Mouse (Mus musculus): Measurements from ENCODE around the gene Rpl19.

Gene Rpl19

DNA sequence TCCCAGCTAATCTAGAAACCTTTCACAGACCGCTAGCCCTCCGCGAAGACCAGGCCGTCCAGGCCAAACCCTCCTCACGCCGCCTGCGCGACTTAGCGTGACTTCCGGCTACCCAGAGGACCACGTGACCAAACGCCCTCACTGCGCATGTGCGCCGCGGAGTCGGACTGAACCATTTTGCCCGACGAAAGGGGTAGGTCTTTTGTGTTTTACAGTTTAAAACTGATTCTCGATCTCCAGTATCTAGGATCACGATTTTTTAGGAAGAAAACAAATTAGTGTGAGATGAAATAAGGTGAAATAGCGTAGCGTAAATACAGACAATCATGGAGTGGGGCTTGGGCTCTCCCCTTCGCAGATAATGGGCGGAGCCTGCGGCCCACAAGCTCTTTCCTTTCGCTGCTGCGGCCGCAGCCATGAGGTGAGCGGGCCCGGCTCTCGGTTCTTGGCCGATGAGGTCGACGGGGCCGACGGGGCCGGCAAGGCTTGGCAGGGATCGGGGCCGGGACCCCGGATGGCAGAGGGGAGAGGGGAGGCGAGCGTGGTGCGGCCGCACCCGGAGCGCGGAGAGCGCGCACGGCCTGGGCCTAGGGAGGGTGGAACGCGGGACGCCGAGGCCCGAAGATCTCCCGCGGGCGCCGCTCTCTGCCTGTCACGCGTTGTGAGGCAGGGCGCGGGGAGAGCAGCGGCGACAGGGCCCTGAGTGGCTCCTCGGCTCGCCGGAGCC is at the start of gene Rpl19:
Rpl19 (plus strand) TSS at position 141 of the 727 bp plus-strand sequence.
- DNase-seq (ENCODE audit: extremely low read depth, low read depth, low spot score), result no peak

- no peak for DNase-seq (ENCODE audit: extremely low read depth, low read depth, low spot score)
Observed at GRCm38 (mm10) chr11:97977797-97978196, 48.7 kb upstream of the Rpl19 start.

DNA sequence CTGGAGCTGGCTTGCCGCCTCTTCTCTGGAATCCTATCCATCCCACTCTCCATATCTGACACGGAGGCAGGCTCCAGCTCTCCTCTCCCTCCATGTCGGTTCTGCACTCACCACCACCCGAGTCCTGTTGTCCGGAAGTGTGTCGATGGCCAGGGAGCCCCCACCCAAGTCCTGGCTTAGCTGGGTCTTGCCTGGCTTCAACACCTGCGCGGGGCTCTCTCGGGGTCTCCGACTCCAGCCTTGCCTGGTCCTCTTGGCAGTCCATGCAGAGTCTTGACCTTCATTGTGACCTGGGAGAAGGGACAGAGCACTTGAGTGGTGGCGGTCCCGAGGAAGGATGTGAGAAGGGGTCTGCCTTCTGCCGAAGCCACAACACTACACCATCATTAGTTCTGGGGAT is 48.1 kb upstream of the Rpl19 start:
- no peak for DNase-seq (ENCODE audit: extremely low read depth, low read depth, low spot score)

- no peak for DNase-seq (ENCODE audit: extremely low read depth, low read depth, low spot score)
Observed at GRCm38 (mm10) chr11:97979824-97980495, 46.5 kb upstream of the Rpl19 start.

- no peak for DNase-seq (ENCODE audit: extremely low read depth, low read depth, low spot score)
Observed at GRCm38 (mm10) chr11:97980531-97980966, 46.0 kb upstream of the Rpl19 start.

DNA sequence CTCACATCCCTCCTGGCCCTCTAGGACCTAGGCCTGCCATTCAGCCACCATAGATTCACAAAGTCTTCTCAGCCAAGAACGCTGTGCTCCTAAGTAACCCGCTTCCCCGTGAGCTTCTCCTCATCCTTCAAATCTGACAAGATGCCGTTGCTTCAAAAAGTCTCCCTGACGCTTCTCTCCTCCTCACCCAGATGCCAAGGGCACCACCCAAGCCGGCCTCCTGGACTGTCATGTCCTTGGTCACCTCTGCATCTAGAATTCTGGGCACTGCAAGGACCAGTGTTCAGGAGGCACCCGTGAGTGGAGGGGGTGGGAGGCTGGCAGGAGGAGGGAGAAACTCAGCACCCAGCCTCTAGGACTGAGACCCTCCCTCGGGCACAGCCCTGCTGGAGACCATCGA is 43.8 kb upstream of the Rpl19 start:
- no peak for DNase-seq (ENCODE audit: extremely low read depth, low read depth, low spot score)

GRCm38 (mm10) chr11:97983506-97983905 is 43.0 kb upstream of the Rpl19 start:
- no peak for DNase-seq (ENCODE audit: extremely low read depth, low read depth, low spot score)

GRCm38 (mm10) chr11:97983983-97984382 is 42.5 kb upstream of the Rpl19 start:
- no peak for DNase-seq (ENCODE audit: extremely low read depth, low read depth, low spot score)

GRCm38 (mm10) chr11:97985727-97986677 is 40.5 kb upstream of the Rpl19 start, which contains the start of gene Plxdc1:
Gene Plxdc1, minus strand, starts transcription at chr11:97986444.
- no peak for DNase-seq (ENCODE audit: extremely low read depth, low read depth, low spot score)

DNA sequence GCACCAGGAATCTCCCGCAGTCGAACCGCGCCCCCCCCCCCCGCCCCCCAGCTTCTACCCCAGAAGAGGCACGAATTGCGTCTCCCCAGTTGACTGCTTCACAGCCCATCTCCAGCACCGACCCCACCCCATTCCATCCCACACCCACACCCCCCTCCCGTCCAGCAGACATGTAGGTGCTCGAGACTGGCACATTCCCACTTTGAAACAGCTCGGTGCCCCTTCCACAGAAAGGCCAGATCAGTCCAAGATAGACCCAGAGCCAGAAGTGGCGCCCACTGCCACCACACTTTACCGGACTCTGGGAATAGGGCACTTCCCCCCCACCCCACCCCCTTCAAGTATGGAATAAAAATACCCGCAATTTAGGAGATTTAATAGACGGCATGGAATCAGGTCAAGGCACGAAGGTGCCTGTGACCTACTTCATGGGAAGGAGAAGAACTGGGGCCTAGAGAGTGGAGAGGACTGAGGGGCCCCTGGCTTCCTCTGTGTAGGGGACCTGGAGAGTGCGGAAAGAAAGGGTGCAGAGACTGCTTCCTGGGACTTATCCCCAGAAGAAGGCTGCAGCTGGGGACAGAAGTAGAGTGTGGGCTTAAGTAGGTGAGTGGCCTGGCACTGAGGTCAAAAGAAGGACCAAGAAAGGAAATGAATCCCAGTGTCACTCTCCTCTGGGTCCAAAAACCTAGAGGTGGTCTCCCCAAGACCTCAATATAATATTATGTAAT is 39.6 kb upstream of the Rpl19 start:
- no peak for DNase-seq (ENCODE audit: extremely low read depth, low read depth, low spot score)

DNA sequence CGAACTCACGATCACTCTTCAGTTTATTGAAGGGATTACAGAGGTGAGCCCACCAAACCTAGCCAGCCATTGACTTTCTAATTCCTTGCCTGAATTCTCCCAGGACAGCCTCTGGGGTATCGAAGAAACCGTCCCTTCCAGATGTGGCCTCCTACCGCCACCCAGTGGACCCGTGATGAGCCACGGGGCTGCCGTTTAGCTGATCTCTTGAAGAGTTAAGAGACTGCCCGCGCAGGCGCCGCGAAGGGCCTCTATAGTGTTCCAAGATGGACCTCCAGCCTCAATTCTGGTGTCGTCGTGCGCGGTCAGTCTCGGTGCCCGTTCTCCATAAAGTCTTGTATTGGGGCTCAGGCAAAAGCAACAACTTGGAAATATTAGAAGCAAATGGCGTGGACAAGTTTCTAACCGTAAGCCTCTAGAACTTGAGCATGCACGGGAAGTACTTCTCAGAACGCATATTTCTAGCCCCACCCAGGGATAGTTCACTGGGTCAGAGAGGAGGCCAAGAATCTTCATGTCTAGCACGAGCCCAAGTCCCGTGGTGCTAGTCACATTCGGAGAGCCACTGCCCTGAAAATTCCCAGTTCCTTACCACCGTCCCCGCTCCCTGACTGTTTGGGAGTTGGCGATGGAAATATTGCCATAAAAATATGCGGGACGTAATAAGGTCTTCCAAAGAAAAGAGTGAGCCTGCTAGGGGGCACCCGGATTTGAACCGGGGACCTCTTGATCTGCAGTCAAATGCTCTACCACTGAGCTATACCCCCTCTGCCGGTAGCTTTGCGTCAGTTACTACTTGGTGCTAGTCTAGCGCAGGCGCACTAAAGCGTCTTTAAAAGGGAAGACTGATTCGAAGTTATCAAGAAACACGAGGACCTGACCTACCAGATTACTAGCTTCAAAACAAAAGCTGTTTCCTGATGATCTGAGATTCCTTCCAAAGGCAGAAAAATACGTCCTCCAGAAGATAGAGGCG is 38.7 kb upstream of the Rpl19 start:
- DNase-seq (ENCODE audit: extremely low read depth, low read depth, low spot score), result no peak

DNA sequence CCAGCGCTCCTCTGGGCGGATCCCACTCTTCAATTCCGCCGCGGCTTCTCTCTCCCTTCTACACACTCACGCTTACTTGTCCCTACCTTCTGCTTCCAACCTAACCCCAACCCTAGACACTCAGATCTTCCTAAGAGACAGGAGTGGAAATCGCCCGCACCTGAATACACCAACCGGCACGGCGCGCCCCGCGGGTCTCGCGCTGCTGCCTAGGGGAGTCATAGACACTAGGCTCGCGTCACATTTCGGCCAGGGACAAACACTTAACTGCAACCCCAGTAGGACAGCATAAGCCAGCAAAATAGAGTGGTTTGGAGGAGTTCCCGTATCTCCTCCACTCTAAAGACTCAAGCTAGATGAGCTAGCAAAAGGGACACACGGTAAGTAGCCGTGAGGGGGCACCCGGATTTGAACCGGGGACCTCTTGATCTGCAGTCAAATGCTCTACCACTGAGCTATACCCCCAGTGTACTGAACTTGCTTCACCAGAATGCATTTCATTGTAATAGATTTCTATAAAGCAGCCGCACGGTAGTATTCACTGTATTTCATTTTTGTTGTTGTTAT is 37.9 kb upstream of the Rpl19 start:
- DNase-seq (ENCODE audit: extremely low read depth, low read depth, low spot score), result no peak

DNA sequence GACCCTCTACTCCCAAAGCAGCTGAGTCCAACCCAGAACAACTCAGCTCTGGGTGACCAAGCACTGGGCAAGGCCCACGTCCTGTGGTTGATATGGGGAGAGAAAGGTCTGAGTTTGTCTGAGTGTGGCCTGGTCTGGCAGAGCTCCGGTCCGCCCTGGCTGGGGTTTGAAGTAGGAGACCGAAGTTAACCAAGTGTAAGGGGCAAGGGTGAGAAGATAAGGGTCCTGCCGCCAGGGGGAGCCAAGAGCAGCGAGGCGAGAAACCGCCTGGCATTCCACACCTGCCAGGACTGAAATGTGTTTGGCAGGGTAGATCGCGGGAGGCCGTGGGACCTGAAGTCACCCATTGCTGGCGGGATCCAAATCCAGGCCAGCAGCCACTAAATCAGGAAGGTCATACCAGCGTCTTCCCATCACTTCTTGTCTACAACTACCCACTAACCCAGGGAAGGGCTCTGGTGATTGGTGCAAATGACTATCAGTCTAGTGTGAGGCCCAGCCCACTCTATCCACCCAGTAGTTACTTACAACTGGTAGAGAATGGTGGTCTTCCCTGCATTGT is 31.9 kb upstream of the Rpl19 start:
- no peak for DNase-seq (ENCODE audit: extremely low read depth, low read depth, low spot score)

DNA sequence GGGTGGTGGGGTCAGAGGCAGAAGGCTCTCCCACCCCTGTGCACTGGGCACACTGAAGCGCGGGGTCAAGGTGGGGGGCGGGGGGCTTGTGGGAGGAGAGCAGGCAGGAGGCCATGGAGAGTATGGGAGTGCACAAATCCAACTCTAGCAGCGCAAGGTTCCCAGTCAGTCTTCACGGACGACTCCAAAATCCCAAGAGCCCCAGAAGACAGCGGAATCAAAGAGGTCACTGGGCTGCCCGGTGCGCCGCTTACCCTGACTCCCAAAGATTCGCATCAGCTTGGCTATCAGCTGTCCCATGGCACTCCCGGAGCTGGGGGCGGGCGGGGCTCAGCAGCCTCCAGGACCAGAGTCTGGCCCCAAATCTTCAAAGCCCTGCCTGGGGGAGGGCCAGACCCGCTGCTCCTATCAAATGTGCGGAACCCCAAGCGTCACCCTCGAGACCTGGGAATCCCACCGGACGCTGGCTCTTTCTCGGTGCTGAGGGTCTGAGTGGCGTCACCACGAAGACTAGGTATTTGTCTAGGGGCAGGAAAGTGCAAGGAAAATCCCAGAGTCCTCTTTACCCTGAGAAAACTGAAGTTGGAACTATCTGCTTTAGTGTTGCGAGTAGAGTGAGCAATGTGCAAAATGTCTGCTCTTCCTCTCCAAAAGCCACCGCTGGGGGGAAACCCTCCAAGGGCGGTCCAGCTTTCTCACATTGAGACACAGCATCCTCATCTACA is 30.8 kb upstream of the Rpl19 start, which contains the start of gene Arl5c:
Arl5c (minus strand) TSS at position 618 of the 725 bp plus-strand sequence.
- DNase-seq (ENCODE audit: extremely low read depth, low read depth, low spot score), result no peak

DNA sequence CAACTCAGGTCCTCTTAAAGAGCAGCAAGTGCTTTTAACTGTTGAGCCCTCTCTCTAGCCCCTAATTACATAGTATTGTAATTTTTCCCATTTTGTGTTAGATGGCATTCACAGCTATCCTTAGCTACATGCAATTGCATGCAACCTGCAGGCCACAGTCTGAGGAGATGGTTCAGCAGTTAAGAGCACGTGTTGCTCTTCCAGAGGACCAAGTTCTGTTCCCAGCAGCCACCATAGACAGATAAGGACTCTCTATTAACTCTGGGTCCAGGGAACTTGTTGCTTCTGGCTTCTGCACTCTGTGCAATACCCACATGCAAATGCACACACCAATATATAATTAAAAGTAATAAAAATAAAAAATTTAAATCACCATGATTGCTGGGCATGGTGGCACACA is 29.8 kb upstream of the Rpl19 start:
- DNase-seq (ENCODE audit: extremely low read depth, low read depth, low spot score), result no peak

- no peak for DNase-seq (ENCODE audit: extremely low read depth, low read depth, low spot score)
Observed at GRCm38 (mm10) chr11:97997387-97997960, 29.0 kb upstream of the Rpl19 start.

DNA sequence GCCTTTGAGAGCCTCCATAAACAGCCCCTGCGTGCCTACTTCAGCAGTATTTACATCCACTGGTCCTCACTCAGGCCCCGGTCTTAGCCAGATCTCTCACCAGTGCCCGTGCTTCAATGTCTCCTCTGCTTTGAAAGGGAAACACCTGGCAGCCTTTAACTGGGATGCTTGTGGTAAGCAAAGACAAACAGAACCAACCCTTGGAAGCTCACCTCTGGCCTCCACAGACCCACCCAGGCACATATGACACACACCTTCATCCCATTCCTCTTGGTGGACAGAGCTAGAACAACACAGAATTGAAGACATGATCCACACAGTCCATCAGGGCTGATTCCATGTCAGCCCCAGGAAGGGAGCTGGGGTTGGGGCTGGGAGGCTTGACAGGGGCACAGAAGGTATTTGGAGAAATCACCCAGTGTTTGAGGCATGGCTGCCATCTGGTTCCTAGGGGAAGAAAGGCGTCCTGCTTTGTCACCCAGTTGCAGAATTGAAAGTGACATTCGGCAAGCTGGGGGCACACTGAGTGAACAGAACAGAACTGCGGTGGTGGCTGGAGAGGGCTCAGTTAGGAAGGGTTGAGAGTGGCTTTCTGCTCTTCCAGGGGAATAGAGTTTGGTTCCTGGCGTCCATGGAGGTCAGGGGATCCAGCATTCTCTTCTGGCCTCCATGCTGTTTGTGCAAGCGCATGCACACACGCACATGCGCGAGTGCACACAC is 28.3 kb upstream of the Rpl19 start:
- DNase-seq (ENCODE audit: extremely low read depth, low read depth, low spot score), result no peak

All from fat pad, adult 2 months (tissue).